Mouse (Mus musculus): ENCODE measurements around the gene Igfbp7. TPM values are rescaled to one million over a fixed set of nuclear protein-coding genes. Genes with fewer than 3 reads are reported as not detected.

Gene Igfbp7
- polyA plus RNA-seq, 1 experiment from 2014 or later, result 32.2 TPM

- H3K4me3 ChIP-seq, result peak within 1 kb of the TSS; percentile 78
- peaks cover 32% of the 10 kb centered on the region for H3K4me1 ChIP-seq
- H3K27ac ChIP-seq, result peak within 1 kb of the TSS; percentile 90
- under 1% methylated on average over 85 of the region's 85 CpGs for WGBS
- peaks cover 39% of the 10 kb centered on the region for H3K36me3 ChIP-seq
- peak; percentile 97 for ATAC-seq (ENCODE audit: low FRiP score)
- H3K4me2 ChIP-seq (replicated peaks), result peak within 1 kb of the TSS; percentile 98
- no peaks in the 10 kb centered on the region for H3K9me3 ChIP-seq (replicated peaks)
- no peaks in the 10 kb centered on the region for H3K27me3 ChIP-seq
- peak within 1 kb of the TSS; percentile 93 for H3K9ac ChIP-seq
Observed at GRCm38 (mm10) chr5:77309924-77310772, 97.7 kb downstream of the Igfbp7 start, which contains the start of the genes Noa1 and Polr2b. TSS of gene Noa1 (minus strand) at chr5:77310084. TSS of gene Polr2b (plus strand) at chr5:77310147.

DNA sequence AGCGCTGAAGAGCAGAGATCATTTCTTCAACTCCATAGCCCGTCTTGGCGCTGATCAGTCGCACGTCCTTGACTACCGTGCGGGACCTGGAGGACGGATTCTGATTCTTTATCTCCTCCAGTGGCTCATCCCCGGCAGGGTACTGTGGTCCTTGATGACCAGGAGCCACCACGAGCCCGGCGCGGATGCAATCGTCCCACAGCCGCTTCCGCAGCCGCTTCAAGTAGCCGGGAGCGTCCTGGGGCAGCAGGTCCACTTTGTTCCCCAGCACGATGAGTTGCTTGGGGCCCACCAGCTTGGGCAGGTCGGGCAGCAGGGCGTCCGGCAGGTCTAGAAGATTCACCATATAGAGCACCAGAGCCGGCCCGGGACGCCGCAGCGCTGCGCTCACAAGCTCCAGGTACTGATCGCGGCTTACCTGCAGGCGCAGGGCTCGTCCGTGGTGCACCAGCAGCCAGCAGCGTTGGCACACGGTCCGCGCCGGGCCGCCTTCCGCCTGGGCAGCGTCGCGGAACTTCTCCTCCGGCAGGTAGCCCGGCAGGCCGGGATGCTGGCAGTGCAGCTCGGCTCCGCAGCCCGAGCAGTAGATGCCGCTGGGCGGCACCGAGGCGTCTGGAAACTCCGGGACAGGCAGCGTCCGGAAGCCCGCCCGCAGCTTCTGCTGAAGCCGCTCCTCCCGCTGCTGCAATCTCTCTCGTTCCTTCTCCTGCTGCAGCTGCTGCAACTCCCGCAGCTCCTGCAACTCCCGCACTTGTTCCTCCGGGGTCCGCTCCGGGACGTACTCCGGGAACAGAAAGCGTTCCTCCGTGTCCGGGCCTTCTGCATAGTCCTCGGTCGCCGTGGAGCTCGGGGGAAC is 98.6 kb downstream of the Igfbp7 start:
- Histone ChIP-seq H3K4me2 (replicated peaks) (peak overlapping the region; percentile 98), H3K27ac (peak overlapping the region; percentile 90), H3K9ac (peak overlapping the region; percentile 93), H3K27me3 (no peaks in the 10 kb centered on the region), H3K9me3 (replicated peaks) (no peaks in the 10 kb centered on the region), H3K36me3 (peaks cover 33% of the 10 kb centered on the region), H3K4me1 (peaks cover 32% of the 10 kb centered on the region), H3K4me3 (peak overlapping the region; percentile 78)
- peak; percentile 48 for ATAC-seq (ENCODE audit: low FRiP score)
- under 1% methylated on average over 75 of the region's 76 CpGs for WGBS

- peak overlapping the region; percentile 98 for H3K4me2 ChIP-seq (replicated peaks)
- 79% methylated on average over 5 of the region's 5 CpGs for WGBS
- H3K27ac ChIP-seq, result no peak overlapping the region
- H3K4me3 ChIP-seq, result peak overlapping the region; percentile 78
- no peak for ATAC-seq (ENCODE audit: low FRiP score)
- H3K27me3 ChIP-seq, result no peaks in the 10 kb centered on the region
- no peaks in the 10 kb centered on the region for H3K9me3 ChIP-seq (replicated peaks)
- peaks cover 32% of the 10 kb centered on the region for H3K4me1 ChIP-seq
- H3K36me3 ChIP-seq, result peaks cover 29% of the 10 kb centered on the region
- peak overlapping the region; percentile 93; the same call in 1 of the 2 replicates for H3K9ac ChIP-seq
Observed at GRCm38 (mm10) chr5:77307821-77308553, 99.9 kb downstream of the Igfbp7 start.

DNA sequence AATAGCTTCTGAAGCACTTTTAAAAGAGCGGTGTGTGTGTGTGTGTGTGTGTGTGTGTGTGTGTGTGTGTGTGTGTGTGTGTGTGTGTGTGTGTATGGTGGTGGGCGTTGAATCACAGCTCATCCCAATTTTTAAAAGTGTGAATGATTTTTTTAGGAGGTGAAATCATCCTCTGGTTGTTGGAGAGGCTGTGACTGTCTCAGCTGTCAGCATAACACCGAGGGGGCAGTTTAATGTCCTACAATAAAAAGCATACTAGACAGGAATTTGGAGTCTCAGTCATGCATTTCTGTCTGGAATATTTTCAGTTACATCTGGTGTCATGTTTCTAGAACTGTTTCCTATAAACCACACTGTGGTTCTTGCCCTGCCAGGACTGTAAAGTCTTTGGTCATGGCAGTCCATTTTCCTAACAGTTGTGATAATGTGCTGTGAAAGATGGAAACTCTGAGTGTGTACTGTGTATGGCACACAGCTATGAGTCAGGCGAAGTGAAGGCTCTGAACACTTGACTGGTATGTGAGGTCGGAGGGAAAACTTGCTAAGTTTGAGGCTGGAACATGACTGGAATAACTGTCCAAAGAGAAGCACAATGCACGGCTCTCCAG is 106.4 kb downstream of the Igfbp7 start:
- Histone ChIP-seq H3K4me3 (no peak overlapping the region), H3K27ac (no peak overlapping the region), H3K9me3 (replicated peaks) (no peaks in the 10 kb centered on the region), H3K36me3 (peaks cover 52% of the 10 kb centered on the region), H3K27me3 (no peaks in the 10 kb centered on the region), H3K9ac (no peak overlapping the region), H3K4me1 (no peaks in the 10 kb centered on the region), H3K4me2 (replicated peaks) (no peak overlapping the region)
- whole genome bisulfite sequencing, result 90% methylated on average over 6 of the region's 6 CpGs
- no peak for ATAC-seq (ENCODE audit: low FRiP score)

DNA sequence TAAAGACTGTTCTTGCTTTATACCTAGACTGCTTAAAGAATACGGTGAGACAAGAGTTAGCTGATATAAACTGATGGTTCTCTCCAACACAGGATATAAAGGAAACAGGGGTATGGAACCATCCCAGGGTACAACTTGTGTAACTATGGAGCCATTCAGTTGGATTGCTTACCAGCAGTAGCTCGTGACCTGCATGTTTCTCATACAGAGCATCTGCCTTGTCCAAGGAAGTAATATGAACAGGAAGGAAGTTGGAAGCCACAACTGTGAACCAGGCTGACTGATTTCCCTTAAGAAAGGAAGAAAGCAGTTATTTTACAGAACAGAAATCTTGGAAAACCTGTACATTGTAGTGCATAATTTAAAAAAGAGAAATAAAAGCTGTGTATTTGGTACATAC is 108.4 kb downstream of the Igfbp7 start:
- Histone ChIP-seq H3K4me1 (no peaks in the 10 kb centered on the region), H3K4me3 (no peak overlapping the region), H3K9me3 (replicated peaks) (no peaks in the 10 kb centered on the region), H3K27ac (no peak overlapping the region), H3K27me3 (no peaks in the 10 kb centered on the region), H3K36me3 (peaks cover 58% of the 10 kb centered on the region), H3K4me2 (replicated peaks) (no peak overlapping the region), H3K9ac (no peak overlapping the region)
- no peak for ATAC-seq (ENCODE audit: low FRiP score)
- 90% methylated on average over 2 of the region's 2 CpGs for WGBS

Other genes with a start within 250 kb of the Igfbp7 start
- 1.5 TPM in 2 replicates for gene Spink2, start 196.6 kb downstream of the Igfbp7 start, polyA plus RNA-seq (2016; fragmentation: Nextera tagmentation; extraction: Ambion mirVana)
- gene Rest, start 142.6 kb downstream of the Igfbp7 start, polyA plus RNA-seq (2016; fragmentation: Nextera tagmentation; extraction: Ambion mirVana), result 27.9 and 28.7 TPM in 2 replicates
- gene Noa1, start 98.0 kb downstream of the Igfbp7 start, polyA plus RNA-seq (2016; fragmentation: Nextera tagmentation; extraction: Ambion mirVana), result 32.8 and 35.5 TPM in 2 replicates
- gene Polr2b, start 97.9 kb downstream of the Igfbp7 start, polyA plus RNA-seq (2016; fragmentation: Nextera tagmentation; extraction: Ambion mirVana), result 80.1 and 87.0 TPM in 2 replicates

All from hindbrain, embryonic 12.5 days (tissue).